Mouse (Mus musculus): ENCODE measurements around the gene Abr.
A peak's percentile ranks its signal among the peaks of the same experiment; 100 is the strongest.

Abr gene

DNA sequence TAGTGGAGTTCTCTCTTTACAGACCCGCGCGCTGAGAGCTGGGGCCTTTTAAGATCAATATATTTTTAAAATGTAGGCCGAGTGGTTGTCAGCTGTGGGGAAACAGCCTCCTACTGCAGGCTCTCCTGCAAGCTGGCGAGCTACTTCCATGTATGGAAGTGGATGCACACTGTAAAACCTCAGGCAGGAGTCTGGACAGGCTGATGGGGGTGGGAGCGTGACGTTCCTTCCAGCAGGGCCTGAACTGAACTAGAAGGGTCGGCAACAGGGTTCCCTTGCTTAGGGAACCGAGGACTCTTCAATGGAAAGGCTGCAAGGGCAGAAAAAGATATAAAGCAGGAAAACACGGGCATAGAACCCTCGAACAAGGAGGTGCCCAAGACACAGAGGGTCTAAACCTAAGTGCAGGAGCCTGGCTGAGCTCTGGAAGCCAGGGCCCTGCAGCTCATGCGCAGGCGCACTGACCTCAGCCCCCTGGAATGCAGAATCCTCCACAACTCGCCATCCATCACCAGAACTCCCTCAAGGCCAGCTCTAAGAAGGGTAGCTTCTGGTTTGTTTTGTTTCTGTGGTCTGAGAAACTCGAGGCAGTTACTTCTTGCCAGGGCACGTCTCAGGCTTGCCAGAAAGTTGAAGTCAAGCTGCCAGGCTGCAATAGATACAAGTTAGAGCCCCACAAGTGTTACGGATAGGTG is 247.5 kb downstream of the Abr start:
- DNase-seq (ENCODE audit: low spot score), result peak; percentile 84

DNA sequence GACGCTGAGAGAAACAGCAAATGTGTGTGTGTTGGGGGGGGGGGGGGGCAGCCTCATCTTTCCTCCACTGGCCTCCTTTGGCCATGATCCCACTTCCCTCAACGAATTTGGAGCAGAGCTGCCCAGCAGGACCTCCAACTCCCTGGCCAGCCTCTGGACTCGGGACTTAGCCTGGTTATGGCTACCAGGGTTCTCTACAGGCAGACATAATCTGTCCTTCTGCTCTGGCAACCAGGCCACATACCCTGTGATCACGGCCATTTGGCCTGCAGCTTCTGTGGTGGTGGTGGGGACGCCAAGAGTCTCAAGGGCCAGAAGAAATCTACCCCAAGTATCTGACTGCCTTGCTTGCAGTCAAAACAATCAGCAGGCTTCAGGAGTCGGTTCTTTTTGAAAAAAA is 249.6 kb downstream of the Abr start:
- DNase-seq (ENCODE audit: low spot score), result no peak

- no peak for DNase-seq (ENCODE audit: low spot score)
Observed at GRCm38 (mm10) chr11:76372120-76372519, 250.0 kb downstream of the Abr start.

DNA sequence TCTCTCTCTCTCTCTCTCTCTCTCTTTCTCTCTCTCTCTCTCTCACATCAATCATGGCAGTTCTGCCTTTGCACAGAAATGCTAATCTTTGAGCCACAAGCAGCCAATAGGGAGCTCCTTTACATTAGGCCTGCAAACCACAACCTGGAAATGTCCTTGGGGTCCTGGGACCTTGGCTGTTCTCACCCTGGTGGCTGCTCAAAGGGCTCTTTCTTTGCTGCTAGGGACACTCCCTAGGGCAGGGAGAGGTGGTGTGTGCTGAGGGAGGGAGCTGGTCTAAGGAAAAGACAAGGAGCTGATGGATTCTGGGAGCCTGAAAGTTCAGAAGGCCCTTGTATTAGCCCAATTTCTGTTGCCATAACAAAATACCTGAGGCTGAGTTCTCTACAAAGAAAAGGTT is 251.6 kb downstream of the Abr start:
- no peak for DNase-seq (ENCODE audit: low spot score)
